Mouse (Mus musculus) telencephalon, adult 2 months (tissue): Measurements from ENCODE around the gene Slc22a23.

Experiments
- DNase-seq: peaks from one replicate; pipeline ENCODE4 v3.0.0-alpha.2; 2011; ENCODE audit warnings: low read depth, low spot score

Slc22a23 gene

DNA sequence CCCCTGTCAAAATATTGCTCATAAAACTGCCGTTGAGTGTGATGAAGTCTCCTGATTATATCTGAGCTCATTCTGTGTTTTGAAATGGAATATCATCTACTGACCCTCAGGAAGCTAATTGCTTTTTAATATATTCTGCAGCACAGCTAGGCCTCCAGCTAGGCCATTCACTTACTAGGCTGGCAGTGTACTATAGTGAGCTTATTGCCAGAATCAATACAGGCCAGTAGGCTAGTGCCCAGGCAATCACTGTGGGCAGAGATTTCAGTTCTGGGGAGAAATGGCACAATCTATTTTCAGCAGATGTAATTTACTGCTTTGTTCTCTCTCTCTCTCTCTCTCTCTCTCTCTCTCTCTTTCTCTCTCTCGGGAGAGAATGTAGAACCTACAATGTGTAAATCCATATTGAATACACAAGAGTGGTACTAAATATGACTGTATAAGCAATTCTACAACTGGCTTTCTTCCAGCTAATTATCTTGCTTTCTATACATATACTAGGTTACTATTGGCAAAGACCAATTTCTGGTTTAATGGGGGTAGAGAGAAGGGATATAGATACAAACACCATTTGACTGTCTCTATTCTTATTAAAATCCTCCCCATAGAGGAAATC is 75.5 kb downstream of the Slc22a23 start:
- no peak for DNase-seq

DNA sequence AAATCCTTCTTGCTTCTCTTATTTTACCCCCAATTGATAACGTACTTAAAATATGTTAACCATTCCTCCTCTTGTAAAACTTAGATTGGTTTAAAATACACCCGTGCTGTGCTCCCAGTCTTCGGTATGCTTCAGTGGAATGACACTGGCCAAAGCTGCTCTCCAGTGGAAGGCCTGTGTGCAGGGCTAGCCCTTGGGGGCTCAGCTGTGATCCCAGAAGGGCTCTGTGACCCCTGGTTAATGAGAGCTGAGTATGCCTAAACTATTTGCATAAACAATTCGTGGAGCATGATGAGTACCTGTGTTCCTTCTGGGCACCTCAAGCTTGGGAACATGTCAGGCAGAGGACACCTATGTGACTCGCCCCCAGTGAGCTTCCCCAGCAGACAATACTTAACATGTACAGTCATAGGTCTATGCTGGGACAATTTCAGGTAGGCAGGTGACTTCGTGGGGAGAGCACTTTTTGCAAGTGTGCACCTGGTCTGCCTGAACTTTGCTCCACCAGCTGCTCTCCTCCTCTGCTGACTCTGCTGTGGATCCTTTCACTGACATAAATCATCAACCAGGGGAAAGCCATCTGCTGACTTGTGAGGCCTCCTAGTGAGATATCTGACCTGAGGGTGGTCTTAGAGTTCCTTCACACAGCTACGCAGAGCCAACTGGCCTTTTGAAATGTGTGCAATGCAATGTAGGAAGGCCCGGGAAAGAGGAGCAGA is 77.9 kb downstream of the Slc22a23 start:
- no peak for DNase-seq

DNA sequence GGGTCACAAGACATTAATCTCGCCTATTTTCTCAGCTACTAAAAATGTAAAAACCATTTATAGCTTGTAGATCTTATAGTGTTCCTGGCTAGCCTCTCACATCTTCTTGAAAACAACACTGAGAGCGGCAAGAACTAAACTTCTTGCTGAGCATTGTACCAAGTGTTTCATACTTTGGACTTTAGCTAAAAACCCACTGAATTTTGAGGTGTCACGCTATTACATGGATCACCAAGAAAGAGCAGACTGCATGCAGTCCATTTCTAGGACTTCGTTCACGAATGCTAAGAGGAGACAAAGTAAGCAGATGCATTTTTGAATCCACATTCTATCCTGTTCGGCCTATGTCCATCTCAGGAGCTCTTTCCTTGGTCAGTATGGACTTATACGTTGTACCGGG is 78.9 kb downstream of the Slc22a23 start:
- DNase-seq, result no peak

DNA sequence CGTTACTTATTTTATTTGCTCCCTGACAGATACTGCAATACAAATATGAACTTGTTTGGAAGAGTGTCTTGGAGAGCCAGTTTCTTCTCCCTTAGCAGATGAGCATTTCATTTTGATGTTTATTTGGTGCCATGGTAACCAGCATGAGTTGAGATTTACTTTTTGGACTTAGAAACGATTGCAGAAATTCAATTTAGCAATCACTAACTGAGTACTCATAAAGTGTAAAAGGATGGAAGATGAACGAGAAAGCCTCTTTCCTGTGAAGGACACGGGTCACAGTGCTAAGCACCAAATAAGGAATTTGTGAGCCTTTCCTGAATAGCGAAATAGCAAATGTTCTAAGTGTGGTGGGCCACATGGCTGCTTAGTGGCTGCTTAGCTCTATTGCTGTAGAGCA is 79.4 kb downstream of the Slc22a23 start:
- no peak for DNase-seq

DNA sequence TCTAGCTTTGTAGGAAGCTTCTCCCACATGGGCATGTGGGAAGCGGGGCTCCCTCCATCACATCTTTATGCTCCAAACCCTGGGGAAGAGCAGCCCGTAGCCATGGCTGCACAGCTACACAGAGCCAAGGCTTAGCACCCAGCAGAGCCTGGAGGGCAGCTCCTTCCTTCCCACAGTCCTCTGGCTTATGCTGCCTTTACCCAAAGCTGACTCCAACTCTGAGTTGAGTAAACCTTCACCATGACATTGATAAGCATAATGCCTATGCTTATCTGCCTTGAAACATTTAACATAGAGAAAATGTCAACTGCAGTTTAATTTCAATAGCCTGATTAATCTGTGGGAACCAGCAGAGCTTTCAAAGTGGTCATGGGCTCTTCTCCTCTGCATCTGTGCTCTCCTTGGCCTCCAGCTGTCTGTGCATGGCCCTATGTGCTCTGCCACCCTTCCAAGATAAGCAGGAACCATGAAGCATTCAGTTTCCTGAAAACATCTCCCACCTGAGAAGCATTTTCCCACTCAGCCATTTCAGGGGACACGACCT is 79.9 kb downstream of the Slc22a23 start:
- DNase-seq, result no peak

DNA sequence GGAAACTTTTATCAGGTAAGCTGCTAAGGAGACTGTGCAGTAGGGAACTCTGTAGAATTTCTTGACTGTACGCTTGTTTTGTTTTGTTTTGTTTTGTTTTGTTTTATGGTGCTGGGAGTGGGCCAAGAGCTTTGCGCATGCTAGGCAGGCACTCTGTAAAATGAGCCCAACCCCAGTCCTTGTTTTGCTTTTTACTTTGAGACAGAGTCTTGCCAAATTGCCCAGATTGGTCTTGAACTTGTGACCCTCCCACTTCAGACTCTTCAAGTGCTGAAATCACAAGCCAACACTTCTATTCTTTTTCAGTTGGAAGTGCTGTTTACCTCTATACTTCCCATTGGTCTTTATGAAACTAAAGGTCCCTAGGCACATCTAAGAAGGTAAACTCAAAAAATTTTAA is 80.5 kb downstream of the Slc22a23 start:
- no peak for DNase-seq

DNA sequence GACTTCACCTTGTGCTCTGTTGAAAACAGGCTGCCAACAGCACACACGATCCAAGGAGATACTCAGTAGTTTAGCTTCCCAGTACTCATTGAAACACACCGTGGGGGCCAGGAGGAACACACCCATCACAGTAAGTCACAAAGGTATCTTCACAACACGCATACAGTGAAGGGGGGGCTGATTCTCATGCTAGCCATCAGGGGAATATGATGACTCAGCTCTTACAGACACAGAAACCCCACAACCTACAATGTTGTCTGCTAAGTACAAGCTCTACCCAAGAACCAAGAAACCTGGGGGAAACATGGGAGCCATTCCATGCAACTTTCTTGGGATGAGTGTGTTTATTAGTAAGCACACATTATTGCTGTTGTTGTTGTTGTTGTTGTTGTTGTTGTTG is 86.2 kb downstream of the Slc22a23 start:
- no peak for DNase-seq

DNA sequence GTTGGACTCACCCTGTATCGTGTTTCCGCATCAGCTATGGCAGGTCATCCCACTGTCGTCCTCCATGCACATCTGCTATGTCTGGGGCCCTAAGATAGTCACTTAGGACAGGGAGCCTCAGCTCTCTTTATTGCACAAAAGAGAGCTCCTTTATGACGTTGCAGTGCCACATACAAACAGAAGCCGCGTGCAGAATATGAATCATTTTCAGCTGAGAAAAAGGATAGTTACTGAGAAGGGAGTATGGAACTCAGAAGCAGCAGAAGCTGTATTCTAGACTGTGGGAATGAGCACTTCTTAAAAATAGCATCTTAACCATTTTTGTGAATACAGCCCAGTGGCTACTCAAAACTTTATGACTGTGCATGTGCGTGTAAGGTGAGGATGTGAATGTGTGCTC is 87.8 kb downstream of the Slc22a23 start:
- no peak for DNase-seq

DNA sequence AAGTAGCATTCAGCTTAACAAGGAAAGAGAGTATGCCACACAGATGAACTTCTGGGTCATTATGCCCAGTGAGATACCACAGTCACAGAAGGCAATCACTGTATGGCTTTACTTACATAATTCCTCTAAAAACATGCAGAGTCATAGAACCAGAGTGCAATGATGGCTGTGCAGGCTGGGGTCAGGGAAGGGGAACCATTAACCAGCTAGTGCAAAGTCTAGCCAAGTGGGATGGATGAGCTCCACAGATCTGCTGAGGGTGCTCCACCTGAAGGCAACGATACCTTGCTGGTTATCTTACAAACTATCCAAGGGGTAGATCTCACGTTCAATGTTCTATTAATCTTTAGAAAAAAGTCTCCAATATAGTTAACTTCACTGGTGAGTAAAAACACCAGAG is 88.3 kb downstream of the Slc22a23 start:
- DNase-seq, result no peak

DNA sequence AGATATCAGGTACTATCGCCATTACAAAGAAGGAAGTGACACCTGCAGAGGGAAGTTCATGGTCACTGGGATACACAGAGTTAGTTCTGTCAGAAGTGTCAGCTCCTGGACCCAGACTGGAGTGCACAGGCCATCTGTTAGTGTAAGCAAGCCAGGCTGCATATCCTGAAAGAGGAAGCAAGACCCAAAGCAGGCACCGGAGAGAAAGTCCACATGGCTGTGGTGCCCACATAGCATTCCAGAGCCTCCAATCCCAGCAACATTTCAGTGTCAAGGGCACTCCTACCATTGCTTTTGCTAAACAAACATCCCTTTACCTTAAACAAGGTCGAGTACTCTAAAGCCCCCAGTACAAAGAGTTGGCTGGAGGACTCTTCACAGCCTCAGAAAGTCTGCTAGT is 89.7 kb downstream of the Slc22a23 start:
- no peak for DNase-seq

DNA sequence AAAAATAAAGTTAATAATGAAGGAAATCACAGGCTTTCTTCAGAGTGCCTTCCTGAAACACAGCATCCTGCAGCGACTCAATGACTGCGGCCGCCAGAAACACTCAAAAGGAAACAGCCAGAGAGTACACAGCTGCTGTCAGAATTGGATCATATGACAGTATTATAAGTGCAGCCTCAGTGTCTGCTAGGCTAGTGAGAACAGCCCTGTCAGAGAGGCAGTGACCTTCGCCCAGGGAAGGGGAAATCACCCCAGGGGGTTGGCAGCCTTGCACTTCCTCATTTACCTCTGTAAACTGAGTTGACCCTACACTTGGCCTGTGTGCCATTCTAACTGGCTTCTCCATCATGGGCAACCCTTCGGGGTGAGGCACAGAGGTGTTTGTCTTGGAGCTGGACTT is 90.3 kb downstream of the Slc22a23 start:
- no peak for DNase-seq

DNA sequence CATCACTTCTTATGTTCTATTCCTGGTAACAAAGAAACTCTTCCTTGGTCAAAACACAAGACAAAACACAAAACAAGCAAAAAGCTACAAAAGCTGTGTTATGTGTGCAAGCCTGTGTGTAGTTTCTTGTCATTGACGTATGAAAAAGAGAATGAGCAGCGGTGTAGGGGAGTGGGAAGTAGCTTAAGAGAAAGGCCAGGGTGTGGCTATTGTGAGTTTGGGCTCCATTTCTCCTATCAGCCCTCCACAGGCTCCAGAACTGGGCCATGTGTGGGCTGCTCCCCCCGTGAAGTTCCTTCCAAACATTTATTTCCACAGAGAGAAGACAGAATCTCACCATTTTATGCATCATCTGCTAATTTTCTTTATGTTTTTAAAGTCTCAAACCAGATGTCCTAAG is 91.2 kb downstream of the Slc22a23 start:
- no peak for DNase-seq

DNA sequence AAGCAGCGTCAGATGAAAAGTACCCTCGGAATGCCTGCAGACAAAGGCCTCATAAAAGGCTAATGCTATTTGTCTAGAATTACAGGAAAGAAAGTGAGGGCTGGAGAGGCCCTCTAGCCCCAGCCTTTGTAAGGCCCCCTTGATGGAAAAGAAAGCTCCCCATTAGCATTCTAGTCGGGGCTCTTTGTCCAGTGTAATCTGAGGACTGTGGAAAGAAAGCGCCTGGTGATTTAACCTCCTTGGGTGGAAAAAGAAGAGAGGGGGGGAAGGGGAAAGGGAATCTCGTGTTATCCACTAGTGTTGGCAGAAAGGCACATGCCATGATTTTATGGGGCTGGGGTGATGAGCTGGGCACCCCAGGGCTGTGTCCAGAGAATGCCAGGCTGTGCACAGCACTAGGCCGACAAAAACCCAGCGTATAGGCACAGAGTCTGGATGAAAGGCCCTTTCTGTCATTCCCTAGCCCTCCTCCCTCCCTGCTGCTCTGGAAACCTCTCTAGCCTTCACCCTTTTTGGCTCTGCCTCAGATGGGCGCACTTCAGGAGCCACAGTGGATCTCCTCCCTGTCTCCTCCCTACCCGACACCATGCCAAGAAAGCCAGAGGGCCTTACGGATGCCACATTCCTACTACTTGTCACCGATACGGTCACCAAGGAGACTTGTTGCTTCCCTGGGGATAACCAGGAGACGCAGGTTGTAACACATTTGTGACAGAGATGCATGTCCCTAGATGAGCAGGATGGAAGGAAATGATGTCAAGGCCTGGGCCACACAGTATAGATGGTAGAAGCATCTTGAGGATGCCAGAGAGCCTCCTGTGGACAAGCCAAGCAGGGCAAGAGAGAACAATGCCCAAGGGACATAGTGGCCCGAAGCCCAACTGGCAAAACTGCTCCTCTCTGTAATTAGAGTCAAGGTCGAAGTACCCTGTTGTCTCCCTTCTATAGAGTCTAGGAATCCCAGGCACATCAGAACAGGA is 95.8 kb downstream of the Slc22a23 start:
- no peak for DNase-seq

DNA sequence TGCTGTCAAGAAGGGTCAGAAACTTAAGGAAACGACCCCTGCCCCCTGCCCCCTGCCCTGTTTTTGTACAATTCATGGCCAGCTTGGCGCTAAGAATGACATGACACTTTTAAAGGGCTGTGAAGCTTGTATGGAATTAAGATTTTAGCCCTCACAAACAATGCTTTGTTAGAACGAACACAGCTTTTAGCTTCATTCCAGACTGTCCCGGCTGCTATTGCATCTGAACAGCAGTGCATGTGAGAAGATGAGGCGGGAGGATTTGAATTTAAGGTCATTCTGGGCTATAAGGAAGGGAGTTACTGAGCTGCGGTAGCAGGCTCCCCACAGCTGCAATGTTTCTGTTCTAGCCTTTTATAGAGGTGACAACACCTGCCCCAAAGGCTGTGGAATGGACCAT is 96.9 kb downstream of the Slc22a23 start:
- DNase-seq, result no peak

DNA sequence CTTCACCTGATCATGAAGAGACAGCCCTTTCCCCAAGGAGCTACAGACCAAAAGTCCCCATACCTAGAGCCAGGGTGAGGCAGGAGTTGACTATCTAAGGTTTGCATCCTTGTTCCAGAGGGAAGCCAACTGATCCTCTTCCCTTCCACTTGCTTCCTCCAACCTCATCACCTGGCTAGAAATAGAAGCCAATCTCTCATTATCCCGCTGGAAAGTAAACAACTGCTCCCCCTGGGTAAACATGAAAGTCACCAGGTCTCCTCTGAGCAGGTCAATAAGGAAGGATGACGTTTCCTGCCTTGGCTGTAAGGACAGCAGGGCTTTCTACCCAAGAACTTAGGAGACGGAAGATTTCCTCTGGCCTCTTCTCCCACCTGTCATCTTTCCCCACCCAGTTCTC is 98.2 kb downstream of the Slc22a23 start:
- no peak for DNase-seq

DNA sequence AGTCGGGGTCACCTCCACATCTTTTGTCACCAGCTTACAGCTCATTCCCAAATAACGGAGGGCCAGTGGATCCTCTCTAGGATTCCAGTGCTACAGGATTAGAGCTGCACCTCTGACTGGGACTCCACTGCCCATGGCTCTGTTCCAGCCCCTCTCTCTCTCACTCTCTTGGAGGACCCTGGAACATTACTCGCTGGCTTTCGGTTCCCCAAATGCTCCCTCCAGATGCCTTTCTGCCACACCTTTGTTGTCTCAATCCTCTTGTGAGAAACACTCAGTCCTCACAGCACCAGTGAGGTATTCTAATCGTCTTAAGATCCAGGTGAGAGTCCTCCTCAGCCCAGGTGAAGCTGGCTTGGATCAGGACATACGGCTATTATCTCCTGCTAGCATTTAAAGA is 99.8 kb downstream of the Slc22a23 start:
- no peak for DNase-seq

DNA sequence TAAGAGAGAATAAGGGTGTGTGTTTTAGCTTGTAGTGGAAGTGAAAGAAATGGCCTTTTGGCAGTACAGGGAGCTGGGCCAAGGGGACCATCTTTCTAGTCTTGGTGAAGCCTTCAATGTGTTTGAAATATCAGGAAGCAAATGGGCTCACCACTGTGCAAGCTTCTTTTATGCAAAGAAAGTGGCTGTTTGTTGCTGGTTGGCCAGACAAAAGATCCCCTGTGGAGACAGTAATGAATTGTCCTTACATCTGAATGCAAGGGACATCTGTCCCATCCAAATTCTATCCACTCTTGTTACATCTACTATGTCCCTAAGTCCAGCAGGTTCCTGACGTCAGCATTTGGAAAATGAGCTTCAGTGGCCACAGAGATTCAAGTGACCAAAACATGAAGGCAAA is 100.8 kb downstream of the Slc22a23 start:
- peak; percentile 46 for DNase-seq

DNA sequence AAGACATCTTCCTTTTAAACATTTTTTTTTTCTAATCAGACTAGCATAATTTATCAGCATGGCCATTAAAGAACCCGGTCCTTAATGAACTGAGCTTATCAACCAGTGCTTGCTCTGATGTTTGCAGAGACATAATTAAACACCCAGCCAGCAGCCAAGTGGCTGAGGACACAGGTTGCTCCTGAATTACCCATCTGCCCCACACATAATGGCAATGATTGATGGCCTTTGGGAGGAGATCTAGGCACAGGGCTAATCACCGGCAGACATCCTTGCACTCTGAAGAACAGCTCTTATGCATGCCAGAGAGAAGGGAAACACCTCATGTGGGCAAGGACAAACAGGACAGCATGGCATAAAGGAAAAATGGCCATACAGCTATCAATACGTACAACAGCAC is 102.8 kb downstream of the Slc22a23 start:
- DNase-seq, result no peak

DNA sequence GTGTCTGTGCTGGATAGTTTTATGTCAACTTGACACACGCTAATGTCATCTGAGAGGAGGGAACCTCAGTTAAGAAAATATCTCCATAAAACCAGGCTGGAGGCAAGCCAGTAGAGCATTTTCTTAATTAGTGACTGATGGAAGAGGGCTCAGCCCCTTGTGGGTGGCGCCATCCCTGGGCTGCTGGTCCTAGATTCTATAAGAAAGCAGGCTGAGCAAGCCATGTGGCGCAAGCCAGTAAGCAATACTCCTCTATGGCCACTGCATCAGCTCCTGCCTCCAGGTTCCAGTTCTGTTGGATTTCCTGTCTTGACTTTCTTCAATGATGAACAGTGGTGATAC is 104.9 kb downstream of the Slc22a23 start:
- DNase-seq, result no peak

DNA sequence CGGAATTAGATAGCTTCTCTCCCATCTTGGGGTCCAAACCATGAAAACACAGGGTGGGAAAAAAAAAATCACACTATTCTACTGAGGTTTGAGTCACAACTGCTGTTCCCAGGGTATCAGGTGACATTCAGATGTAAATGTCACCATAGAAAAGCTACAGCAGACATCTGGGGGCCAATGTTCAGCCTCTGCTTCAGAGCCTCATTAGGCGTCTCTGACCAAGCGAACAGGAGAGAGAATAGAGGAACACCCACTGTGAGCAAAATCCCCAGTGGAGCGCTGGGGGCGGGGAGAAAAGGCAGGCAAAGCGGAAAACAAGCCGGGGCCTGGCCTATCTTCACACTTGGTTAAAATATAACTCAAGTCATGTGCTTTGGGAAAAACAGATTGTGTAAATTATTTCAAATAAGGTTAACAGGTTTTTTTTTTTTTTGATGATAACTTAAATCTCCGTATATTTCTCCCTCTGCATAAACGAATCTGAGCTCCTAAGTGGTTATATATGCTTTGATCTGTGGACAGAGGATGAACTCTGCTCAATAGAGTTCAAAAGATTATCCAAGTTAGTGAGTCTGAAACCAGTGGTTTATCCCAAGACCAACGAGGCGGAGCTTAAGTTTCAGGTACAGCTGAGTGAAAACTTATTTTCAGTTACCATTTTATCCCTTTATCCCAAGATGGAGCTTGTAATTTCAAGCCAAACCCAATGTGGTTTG is 105.5 kb downstream of the Slc22a23 start:
- DNase-seq, result no peak

DNA sequence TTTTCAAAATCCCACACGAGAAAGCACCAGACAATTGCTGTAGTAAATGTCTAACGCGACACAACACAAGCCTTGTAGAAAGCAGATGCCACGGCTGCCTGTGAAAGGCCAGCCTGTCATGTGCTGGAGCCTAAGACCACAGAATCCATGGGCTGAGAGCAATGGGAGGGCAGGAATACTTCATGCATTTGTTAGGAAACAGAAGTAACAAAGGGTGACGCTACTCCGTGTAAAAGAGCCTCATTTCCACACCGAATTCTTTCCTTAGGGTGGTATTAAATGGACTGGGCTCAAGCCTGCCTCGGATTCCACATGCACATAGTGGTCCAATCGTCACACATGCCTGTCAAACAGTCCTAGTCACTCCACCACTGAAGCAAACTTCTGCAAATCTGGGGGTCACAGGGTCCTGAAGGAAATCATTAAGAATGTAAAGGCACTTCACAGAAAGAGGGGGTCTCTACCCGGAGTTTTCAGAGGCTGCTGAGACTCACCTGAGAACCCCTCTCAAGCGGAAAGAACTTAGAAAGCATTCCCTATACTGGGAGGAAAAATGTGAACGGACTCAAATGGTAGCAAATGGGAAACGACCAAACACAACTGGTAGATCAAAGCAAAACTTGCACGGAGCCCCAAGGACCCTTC is 106.2 kb downstream of the Slc22a23 start:
- no peak for DNase-seq
